Mouse (Mus musculus): ENCODE data around the gene Prrc2b. TPM values are rescaled to one million over a fixed set of nuclear protein-coding genes. Genes with fewer than 3 reads are reported as not detected.

Gene Prrc2b
- polyA plus RNA-seq, 1 experiment: 75.5 TPM

- TF ChIP-seq POLR2A (IDR thresholded peaks at IDR 0.05; ENCODE audit: low read depth, low read length): no peak
- TF ChIP-seq CTCF (IDR thresholded peaks at IDR 0.05; ENCODE audit: borderline replicate concordance, insufficient read depth, low read length): no peak
- H3K27ac ChIP-seq (ENCODE audit: insufficient read depth, low read length): no peak overlapping the region
- no peaks in the 10 kb centered on the region for H3K4me1 ChIP-seq (ENCODE audit: control insufficient read depth, insufficient read depth, low read length)
- no peak overlapping the region for H3K4me3 ChIP-seq (ENCODE audit: insufficient read depth, low read length)
Measured at GRCm38 (mm10) chr2:32119802-32120750, 30.8 kb upstream of the Prrc2b start.

DNA sequence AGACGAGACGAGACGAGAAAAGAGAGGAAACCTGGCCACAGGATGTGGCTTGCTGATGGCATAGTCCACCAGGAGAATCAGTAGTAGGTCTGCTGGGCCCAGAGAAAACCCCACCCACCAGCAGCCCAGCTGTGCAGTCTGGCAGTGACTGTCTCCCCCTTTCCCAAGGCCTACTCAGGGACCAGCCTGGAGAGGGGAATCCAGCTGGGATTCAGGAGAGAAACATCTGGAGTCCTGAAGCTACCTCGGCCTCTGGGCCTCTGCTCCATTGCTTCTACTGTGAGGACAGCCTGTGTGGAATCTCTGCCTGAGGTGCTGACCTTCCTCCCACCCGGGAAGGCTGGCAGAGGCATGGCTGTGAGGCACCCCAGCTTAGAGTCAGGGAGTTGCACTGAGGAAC lies 29.7 kb upstream of the Prrc2b start:
- H3K27ac ChIP-seq (ENCODE audit: insufficient read depth, low read length): no peak overlapping the region
- no peak for TF ChIP-seq CTCF (IDR thresholded peaks at IDR 0.05; ENCODE audit: borderline replicate concordance, insufficient read depth, low read length)
- TF ChIP-seq POLR2A (IDR thresholded peaks at IDR 0.05; ENCODE audit: low read depth, low read length): no peak

GRCm38 (mm10) chr2:32121785-32122184 lies 29.1 kb upstream of the Prrc2b start:
- no peaks in the 10 kb centered on the region for H3K4me1 ChIP-seq (ENCODE audit: control insufficient read depth, insufficient read depth, low read length)
- TF ChIP-seq POLR2A (IDR thresholded peaks at IDR 0.05; ENCODE audit: low read depth, low read length) (no peak), CTCF (IDR thresholded peaks at IDR 0.05; ENCODE audit: borderline replicate concordance, insufficient read depth, low read length) (no peak)
- H3K4me3 ChIP-seq (ENCODE audit: insufficient read depth, low read length): no peak overlapping the region
- H3K27ac ChIP-seq (ENCODE audit: insufficient read depth, low read length): no peak overlapping the region

More for the DNA sequence above, 29.7 kb upstream of the Prrc2b start:
- no peak overlapping the region for H3K4me3 ChIP-seq (ENCODE audit: insufficient read depth, low read length)
- no peaks in the 10 kb centered on the region for H3K4me1 ChIP-seq (ENCODE audit: control insufficient read depth, insufficient read depth, low read length)

- TF ChIP-seq CTCF (IDR thresholded peaks at IDR 0.05; ENCODE audit: borderline replicate concordance, insufficient read depth, low read length) (no peak), POLR2A (IDR thresholded peaks at IDR 0.05; ENCODE audit: low read depth, low read length) (no peak)
- no peak overlapping the region for H3K27ac ChIP-seq (ENCODE audit: insufficient read depth, low read length)
- no peak overlapping the region for H3K4me3 ChIP-seq (ENCODE audit: insufficient read depth, low read length)
- H3K4me1 ChIP-seq (ENCODE audit: control insufficient read depth, insufficient read depth, low read length): 0 out of 2 replicates have a peak, but pooled peaks cover 2% of the 10 kb centered on the region
Measured at GRCm38 (mm10) chr2:32127653-32128535, 23.0 kb upstream of the Prrc2b start.

DNA sequence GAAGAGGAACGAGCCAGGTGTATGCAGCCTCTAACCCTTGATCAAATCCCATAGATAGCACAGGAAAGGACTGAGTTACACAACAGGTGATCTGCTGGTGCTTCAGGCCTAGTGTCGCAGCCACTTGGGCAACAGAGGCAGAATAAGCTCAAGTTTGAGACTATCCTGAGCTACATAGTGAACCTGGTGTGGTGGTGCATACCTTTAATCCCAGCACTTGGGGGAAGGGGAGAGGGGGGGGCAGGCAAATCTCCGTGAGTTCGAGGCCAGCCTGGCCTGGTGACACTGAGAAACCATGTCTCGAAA lies 22.4 kb upstream of the Prrc2b start:
- Histone ChIP-seq H3K4me3 (ENCODE audit: insufficient read depth, low read length) (no peak overlapping the region), H3K4me1 (ENCODE audit: control insufficient read depth, insufficient read depth, low read length) (0 out of 2 replicates have a peak, but pooled peaks cover 2% of the 10 kb centered on the region), H3K27ac (ENCODE audit: insufficient read depth, low read length) (no peak overlapping the region)
- TF ChIP-seq POLR2A (IDR thresholded peaks at IDR 0.05; ENCODE audit: low read depth, low read length) (no peak), CTCF (IDR thresholded peaks at IDR 0.05; ENCODE audit: borderline replicate concordance, insufficient read depth, low read length) (no peak)

- Histone ChIP-seq H3K4me1 (ENCODE audit: control insufficient read depth, insufficient read depth, low read length) (0 out of 2 replicates have a peak, but pooled peaks cover 2% of the 10 kb centered on the region), H3K4me3 (ENCODE audit: insufficient read depth, low read length) (no peak overlapping the region), H3K27ac (ENCODE audit: insufficient read depth, low read length) (no peak overlapping the region)
- TF ChIP-seq CTCF (IDR thresholded peaks at IDR 0.05; ENCODE audit: borderline replicate concordance, insufficient read depth, low read length): no peak
- no peak for TF ChIP-seq POLR2A (IDR thresholded peaks at IDR 0.05; ENCODE audit: low read depth, low read length)
Measured at GRCm38 (mm10) chr2:32129383-32130074, 21.4 kb upstream of the Prrc2b start.

DNA sequence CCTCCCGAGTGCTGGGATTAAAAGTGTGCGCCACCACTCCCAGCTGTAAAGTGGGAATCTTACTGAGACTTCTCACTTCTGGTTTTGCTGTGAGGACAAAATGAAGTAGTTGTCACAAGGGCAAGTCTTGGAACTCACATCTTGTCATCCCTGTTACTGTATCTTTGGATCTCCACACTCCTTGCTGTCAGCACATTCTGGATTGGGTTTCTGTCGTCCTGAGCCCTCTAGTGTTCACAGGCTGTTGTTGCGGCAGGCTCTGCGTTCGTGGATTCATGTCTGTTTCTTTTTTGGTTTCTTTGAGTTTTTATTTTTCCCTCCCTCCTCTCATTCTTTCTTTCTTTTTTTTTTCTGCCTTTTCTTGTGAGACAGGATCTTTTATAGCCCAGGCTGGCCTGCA lies 20.4 kb upstream of the Prrc2b start:
- H3K4me3 ChIP-seq (ENCODE audit: insufficient read depth, low read length): no peak overlapping the region
- TF ChIP-seq CTCF (IDR thresholded peaks at IDR 0.05; ENCODE audit: borderline replicate concordance, insufficient read depth, low read length) (peak; percentile 78; the same call in 1 of the 2 replicates), POLR2A (IDR thresholded peaks at IDR 0.05; ENCODE audit: low read depth, low read length) (no peak)
- no peak overlapping the region for H3K27ac ChIP-seq (ENCODE audit: insufficient read depth, low read length)
- H3K4me1 ChIP-seq (ENCODE audit: control insufficient read depth, insufficient read depth, low read length): 0 out of 2 replicates have a peak, but pooled peaks cover 2% of the 10 kb centered on the region

- no peak overlapping the region for H3K4me3 ChIP-seq (ENCODE audit: insufficient read depth, low read length)
- 0 out of 2 replicates have a peak, but pooled peaks cover 2% of the 10 kb centered on the region for H3K4me1 ChIP-seq (ENCODE audit: control insufficient read depth, insufficient read depth, low read length)
- TF ChIP-seq CTCF (IDR thresholded peaks at IDR 0.05; ENCODE audit: borderline replicate concordance, insufficient read depth, low read length): no peak
- no peak for TF ChIP-seq POLR2A (IDR thresholded peaks at IDR 0.05; ENCODE audit: low read depth, low read length)
- H3K27ac ChIP-seq (ENCODE audit: insufficient read depth, low read length): no peak overlapping the region
Measured at GRCm38 (mm10) chr2:32131205-32131834, 19.6 kb upstream of the Prrc2b start.

Data from embryonic fibroblast, embryonic 13.5 days (primary cell).